Mouse (Mus musculus) retina, postnatal 1 day (tissue): ENCODE measurements around the gene Col4a4.
A peak's percentile ranks its signal among the peaks of the same experiment; 100 is the strongest.

Experiments used
- DNase-seq: peaks from one replicate; pipeline ENCODE4 v3.0.0-alpha.2; 2012

Gene Col4a4

DNA sequence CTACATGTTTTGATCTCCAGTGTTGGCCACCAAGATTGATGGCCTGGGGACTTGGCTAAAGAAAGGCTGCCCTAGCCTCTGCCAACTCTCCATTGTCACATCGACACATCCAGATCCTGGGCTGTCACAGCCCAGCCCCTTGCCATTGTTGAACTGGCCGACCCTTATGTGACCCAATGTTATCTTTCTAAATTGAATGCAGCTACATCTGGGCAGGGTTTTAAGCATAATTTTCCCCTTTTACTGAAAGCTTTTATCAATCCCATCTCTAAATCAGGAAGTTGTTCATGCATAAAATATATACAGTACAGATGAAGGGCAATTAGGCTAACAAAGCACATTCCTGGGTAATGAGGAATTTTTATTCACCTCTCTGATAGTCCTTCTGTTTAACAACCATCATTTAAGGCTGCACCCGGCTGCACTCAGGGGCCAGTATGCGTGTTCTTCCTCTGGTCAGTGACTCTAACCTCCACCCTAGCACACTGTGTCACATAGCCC lies 112.1 kb downstream of the Col4a4 start:
- peak; percentile 61 for DNase-seq

- no peak for DNase-seq
Measured at GRCm38 (mm10) chr1:82473467-82473866, 113.2 kb downstream of the Col4a4 start.

- DNase-seq = no peak
Measured at GRCm38 (mm10) chr1:82470516-82471225, 116.0 kb downstream of the Col4a4 start.

DNA sequence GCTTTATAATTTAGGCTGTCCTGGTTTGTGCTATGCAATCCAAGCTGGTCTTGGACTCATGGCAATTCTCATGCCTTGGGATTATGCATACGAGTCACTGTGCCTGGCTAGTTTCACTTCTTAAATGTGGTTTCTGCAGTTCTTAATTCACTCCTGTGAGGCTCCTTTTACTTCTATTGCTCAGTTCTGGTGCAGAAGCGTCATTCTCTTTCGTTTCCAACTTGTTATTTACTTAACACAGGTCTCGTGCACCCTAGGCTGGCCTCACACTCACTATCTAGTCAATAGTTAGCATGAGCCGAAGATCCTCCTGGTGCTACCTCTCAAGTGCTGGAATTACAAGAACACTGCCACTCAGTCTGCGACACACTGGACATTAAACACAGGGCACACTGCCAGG lies 117.8 kb downstream of the Col4a4 start:
- DNase-seq = no peak

GRCm38 (mm10) chr1:82465321-82465853 lies 121.3 kb downstream of the Col4a4 start:
- no peak for DNase-seq

GRCm38 (mm10) chr1:82461041-82461440 lies 125.6 kb downstream of the Col4a4 start:
- DNase-seq = no peak

- DNase-seq = no peak
Measured at GRCm38 (mm10) chr1:82459926-82460325, 126.7 kb downstream of the Col4a4 start.

DNA sequence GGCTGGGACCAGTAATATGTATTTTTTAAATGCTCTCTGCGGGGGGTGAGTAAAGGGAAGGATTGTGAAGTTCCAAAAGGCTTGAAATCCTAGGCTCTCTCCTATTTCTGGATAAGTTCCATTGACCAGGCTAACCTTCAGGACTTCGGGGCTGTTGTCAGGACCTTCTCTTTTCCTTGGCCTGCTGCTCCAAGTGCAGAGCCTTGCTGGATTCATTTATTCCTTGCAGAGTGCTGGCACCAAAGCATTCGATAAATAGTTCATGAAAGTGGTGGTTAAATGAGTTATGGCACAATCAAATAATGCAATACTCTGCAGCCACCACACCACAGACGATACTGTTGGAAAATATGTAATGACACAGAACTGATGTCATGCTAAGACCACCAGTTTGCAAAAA lies 127.3 kb downstream of the Col4a4 start:
- no peak for DNase-seq

DNA sequence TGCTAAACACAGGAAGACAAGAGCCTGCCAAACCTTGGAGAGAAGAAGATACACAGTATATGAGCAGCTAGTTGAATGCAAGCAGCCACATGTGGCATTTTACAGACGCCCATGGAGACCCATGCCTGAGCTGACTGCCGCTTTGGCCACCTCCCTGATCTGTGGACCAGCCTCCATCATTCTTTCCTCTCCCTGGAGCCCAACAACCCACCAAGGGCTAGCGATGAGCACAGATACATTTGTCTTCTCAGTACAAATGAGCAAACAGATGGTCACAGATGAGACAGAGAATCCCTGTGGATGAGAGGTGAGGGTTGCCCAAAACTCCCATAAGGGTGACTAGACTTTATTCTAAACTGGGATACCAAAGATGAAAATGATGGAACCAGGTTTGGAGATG lies 132.6 kb downstream of the Col4a4 start:
- no peak for DNase-seq

DNA sequence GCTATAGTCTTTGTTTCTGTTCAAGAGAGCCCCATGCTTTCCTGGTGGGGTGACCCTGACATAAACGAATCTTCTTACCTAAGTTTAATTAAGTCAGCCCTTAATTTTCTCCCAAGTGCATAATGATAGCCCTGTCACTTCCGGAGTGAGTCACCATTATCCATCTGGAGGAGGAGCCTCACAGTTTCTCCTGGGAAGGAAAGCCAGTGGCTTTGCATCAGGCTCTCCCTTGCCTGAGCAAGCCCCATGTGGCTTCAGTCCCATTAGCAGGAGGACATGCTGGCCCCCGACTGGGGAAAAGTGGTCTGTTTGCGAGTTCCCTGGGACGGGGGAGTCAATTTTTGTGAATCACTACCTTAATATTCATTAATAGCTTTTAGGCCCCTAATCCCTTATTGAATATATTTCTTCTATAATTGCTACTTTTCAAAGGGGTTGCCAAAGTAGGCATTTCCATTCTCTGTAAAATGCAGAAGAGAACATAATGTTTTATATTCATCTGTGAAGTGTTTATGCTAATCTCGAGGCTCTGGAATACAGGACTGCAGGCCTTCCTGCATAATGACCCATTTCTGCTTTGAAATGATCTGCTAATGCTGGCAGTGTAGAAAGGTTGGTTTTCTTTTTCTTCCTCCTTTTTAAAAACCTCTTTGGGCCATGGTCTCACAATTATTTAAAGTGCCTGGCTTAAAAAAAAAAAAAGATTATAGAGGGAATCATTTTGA lies 134.6 kb downstream of the Col4a4 start:
- peak; percentile 8 for DNase-seq

- no peak for DNase-seq
Measured at GRCm38 (mm10) chr1:82449851-82450250, 136.8 kb downstream of the Col4a4 start.

DNA sequence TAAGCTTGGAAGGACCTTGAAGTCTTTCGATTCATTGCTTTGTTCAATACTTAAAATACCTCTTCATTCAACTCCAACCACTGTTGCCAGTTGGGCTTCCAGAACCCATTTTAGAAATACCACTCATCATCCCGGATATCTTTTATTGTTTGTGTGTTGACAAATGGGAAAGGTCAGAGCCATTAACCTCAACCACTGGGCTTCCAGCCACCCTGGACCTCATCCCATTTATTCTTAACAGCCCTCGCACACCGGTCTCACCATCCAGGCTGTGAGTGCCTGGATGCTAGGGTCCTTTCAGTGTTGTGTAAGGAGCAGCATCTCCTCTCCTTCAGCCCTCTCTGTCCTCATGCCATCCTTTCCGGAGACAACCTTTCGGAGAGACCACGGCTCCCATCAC lies 140.6 kb downstream of the Col4a4 start:
- DNase-seq = no peak

GRCm38 (mm10) chr1:82443517-82443916 lies 143.1 kb downstream of the Col4a4 start:
- DNase-seq = no peak

DNA sequence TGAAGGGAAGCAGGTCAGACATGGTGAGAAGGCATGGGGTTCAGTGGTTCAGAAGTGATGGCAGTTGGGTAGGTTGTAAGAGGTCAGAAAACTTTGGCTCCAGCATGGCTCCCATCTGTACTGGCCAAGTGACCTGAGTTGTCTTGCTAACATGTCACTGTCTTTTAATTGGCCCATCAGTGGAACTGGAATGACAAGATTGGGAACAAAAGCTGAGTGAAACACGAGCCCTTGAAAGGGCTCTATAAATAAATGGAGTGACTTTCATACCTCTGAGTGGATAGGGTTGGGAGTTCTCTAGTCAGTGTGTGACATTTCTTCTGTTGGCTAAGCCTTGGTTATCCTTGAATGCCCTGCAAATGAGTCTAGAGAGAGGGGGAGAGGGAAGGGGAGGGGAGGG lies 146.5 kb downstream of the Col4a4 start:
- DNase-seq = no peak

GRCm38 (mm10) chr1:82437273-82437672 lies 149.4 kb downstream of the Col4a4 start:
- DNase-seq = no peak

DNA sequence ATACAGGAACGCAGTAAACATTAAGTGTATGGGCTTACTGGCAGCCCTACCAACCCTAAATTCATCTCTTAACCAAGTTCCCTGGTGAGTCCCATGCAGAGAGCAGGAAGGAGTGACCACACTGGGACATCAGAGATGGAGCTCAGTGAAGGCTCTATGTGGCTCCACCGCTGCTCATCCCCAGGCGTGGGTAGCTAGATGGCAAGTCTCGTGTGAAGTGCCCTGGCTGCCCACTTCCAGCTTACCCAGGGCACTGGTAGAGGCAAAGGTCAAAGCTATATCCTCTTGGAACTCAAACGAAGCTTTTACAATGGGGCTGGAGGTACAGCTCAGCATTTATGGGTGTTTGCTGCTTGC lies 153.0 kb downstream of the Col4a4 start:
- no peak for DNase-seq

GRCm38 (mm10) chr1:82432919-82433648 lies 153.6 kb downstream of the Col4a4 start:
- peak; percentile 89 for DNase-seq

DNA sequence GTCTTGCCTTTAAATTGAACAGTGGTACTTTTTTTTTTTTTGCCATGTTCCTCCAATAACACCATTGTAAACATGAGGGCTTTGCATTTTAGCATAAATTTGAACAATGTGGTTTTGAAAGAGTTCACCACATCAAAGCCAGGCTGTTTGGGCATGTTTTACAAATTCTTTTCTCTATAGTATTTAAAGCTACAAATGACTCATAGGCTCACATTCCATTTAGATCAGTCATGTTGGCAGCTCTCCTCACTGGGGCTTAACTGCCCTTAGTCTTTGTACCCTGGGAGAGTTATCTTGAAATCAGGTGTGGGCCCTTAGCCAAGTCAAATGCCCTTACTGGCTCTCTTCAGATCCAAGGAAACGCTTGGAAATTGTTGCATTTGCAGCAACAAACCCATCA lies 157.6 kb downstream of the Col4a4 start:
- DNase-seq = no peak

- DNase-seq = no peak
Measured at GRCm38 (mm10) chr1:82427729-82428128, 158.9 kb downstream of the Col4a4 start.

DNA sequence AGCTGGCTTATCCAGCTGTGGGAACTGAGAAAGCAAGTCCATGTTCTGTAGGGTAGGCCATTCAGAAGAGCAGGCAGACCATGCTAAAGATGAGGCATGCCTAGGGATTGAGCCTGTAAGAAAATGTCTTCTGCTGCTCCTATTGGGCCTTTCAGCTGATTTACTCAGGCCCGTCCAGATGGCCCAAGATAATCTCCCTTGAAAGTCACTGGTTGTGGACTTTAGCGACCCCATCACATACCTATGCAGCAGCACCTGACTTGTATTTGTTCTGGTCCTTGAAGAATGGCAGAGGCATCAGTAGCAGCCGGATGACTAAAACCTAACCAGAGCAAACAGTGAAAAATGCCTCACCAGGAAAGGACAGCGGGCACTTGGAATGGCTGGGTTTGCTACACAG lies 171.0 kb downstream of the Col4a4 start:
- DNase-seq = no peak

GRCm38 (mm10) chr1:82414434-82415045 lies 172.1 kb downstream of the Col4a4 start:
- DNase-seq = no peak

DNA sequence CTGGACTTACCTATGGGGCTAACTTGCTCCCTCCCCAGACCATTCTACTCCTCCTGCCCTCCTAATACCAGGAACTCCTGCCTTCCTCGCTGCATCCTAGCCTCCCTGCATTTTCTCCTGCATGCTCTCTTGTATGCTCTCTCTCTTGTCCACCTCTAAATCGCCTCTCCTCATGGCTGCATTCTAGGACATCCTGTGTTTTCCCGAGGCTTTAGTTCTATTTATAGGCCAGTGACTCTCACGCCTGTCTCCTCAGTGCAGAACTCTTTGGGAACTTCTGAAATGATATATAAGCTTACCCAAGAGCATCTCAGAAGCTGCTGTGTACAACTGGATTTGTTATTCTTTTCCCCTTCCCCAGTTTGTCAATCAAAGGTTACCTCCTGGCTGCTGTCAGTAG lies 174.6 kb downstream of the Col4a4 start:
- no peak for DNase-seq

DNA sequence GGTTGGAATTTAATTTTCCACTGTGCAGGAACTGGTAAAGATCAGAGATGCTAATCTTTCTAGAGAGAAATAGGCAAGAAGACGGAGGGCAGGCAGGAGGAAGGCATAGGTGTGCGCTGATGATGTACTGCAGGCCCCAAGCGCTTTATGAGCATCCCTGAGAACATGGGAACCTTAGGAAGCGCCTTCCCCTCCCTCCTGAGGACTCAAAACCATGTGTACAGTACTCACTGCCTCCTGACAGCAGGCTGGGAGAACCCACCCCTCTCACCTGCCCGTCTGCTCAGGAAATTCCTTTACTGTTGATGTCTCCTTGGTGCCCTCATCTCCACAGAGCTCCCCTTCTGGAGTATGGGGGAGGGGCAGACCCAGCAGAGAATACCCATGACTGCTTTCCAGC lies 175.1 kb downstream of the Col4a4 start:
- DNase-seq = no peak
